Mouse (Mus musculus): ENCODE measurements around the gene Myo1g. TPM values are rescaled to one million over a fixed set of nuclear protein-coding genes. Genes with fewer than 3 reads are reported as not detected.

The Myo1g gene
- polyA plus RNA-seq, 1 experiment from 2014 or later, result 1.2 TPM

GRCm38 (mm10) chr11:6486916-6487315 is 33.8 kb downstream of the Myo1g start:
- no peak for ATAC-seq (replicated peaks; ENCODE audit: insufficient number of reproducible peaks, insufficient read depth, low FRiP score, low read depth)
- Histone ChIP-seq H3K4me2 (no peak overlapping the region), H3K9ac (no peak overlapping the region), H3K36me3 (no peaks in the 10 kb centered on the region), H3K27ac (no peak overlapping the region), H3K4me3 (no peak overlapping the region), H3K4me1 (replicated peaks) (0 out of 2 replicates have a peak, but pooled peaks cover 8% of the 10 kb centered on the region), H3K9me3 (replicated peaks) (no peaks in the 10 kb centered on the region), H3K27me3 (no peaks in the 10 kb centered on the region)
- 70% methylated on average over 6 of the region's 6 CpGs for WGBS

GRCm38 (mm10) chr11:6484244-6484959 is 36.4 kb downstream of the Myo1g start:
- WGBS, result 49% methylated on average over 3 of the region's 3 CpGs
- H3K9ac ChIP-seq, result no peak overlapping the region
- H3K36me3 ChIP-seq, result no peaks in the 10 kb centered on the region
- ATAC-seq (replicated peaks; ENCODE audit: insufficient number of reproducible peaks, insufficient read depth, low FRiP score, low read depth), result no peak
- no peak overlapping the region for H3K4me2 ChIP-seq
- 0 out of 2 replicates have a peak, but pooled peaks cover 6% of the 10 kb centered on the region for H3K4me1 ChIP-seq (replicated peaks)
- H3K27ac ChIP-seq, result 0 out of 2 replicates have a peak overlapping the region, but pooled peaks have one; percentile 37
- no peak overlapping the region for H3K4me3 ChIP-seq
- H3K9me3 ChIP-seq (replicated peaks), result no peaks in the 10 kb centered on the region
- no peaks in the 10 kb centered on the region for H3K27me3 ChIP-seq

DNA sequence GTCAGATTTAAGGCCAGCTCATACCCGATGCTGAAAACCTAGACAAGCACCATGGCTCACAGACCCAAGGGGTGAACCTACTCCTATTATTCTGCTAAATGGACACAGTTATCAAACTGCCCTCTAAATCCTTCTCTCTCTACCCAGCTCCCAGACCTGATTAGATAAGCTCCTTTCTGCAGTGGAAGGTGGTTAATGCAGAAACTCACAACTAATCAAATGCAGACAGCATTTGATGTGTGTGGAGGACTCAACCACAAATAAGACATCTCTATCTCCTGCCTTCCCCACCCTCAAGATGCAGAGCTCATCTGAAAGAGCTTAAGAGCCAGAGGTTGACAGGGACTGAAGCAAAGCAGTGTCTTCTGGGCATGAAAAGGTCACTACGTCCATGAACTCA is 37.7 kb downstream of the Myo1g start:
- no peak for ATAC-seq (replicated peaks; ENCODE audit: insufficient number of reproducible peaks, insufficient read depth, low FRiP score, low read depth)
- no peaks in the 10 kb centered on the region for H3K27me3 ChIP-seq
- no peak overlapping the region for H3K4me3 ChIP-seq
- no peak overlapping the region for H3K9ac ChIP-seq
- 0 out of 2 replicates have a peak, but pooled peaks cover 6% of the 10 kb centered on the region for H3K4me1 ChIP-seq (replicated peaks)
- no peak overlapping the region for H3K27ac ChIP-seq
- 52% methylated on average over 2 of the region's 2 CpGs for WGBS
- H3K36me3 ChIP-seq, result no peaks in the 10 kb centered on the region
- no peaks in the 10 kb centered on the region for H3K9me3 ChIP-seq (replicated peaks)
- H3K4me2 ChIP-seq, result no peak overlapping the region

GRCm38 (mm10) chr11:6481669-6482185 is 39.0 kb downstream of the Myo1g start:
- H3K27ac ChIP-seq, result no peak overlapping the region
- no peak for ATAC-seq (replicated peaks; ENCODE audit: insufficient number of reproducible peaks, insufficient read depth, low FRiP score, low read depth)
- H3K9ac ChIP-seq, result no peak overlapping the region
- no peak overlapping the region for H3K4me2 ChIP-seq
- H3K36me3 ChIP-seq, result no peaks in the 10 kb centered on the region
- H3K4me3 ChIP-seq, result no peak overlapping the region
- 56% methylated on average over 6 of the region's 6 CpGs for WGBS
- no peaks in the 10 kb centered on the region for H3K9me3 ChIP-seq (replicated peaks)
- H3K4me1 ChIP-seq (replicated peaks), result no peaks in the 10 kb centered on the region
- no peaks in the 10 kb centered on the region for H3K27me3 ChIP-seq

- Histone ChIP-seq H3K27me3 (no peaks in the 10 kb centered on the region), H3K36me3 (no peaks in the 10 kb centered on the region), H3K27ac (no peak overlapping the region), H3K9ac (no peak overlapping the region), H3K9me3 (replicated peaks) (no peaks in the 10 kb centered on the region), H3K4me1 (replicated peaks) (no peaks in the 10 kb centered on the region), H3K4me3 (no peak overlapping the region), H3K4me2 (no peak overlapping the region)
- 74% methylated on average over 13 of the region's 13 CpGs for WGBS
- no peak for ATAC-seq (replicated peaks; ENCODE audit: insufficient number of reproducible peaks, insufficient read depth, low FRiP score, low read depth)
Observed at GRCm38 (mm10) chr11:6480681-6481405, 39.9 kb downstream of the Myo1g start.

- Histone ChIP-seq H3K4me2 (no peak overlapping the region), H3K9me3 (replicated peaks) (no peaks in the 10 kb centered on the region), H3K27ac (no peak overlapping the region), H3K9ac (no peak overlapping the region), H3K4me3 (no peak overlapping the region), H3K4me1 (replicated peaks) (no peaks in the 10 kb centered on the region), H3K36me3 (no peaks in the 10 kb centered on the region), H3K27me3 (no peaks in the 10 kb centered on the region)
- no peak for ATAC-seq (replicated peaks; ENCODE audit: insufficient number of reproducible peaks, insufficient read depth, low FRiP score, low read depth)
- WGBS, result 65% methylated on average over 7 of the region's 7 CpGs
Observed at GRCm38 (mm10) chr11:6480191-6480590, 40.6 kb downstream of the Myo1g start.

- Histone ChIP-seq H3K4me1 (replicated peaks) (peaks cover 2% of the 10 kb centered on the region; the same call in 1 of the 2 replicates), H3K4me2 (no peak overlapping the region), H3K27ac (no peak overlapping the region), H3K27me3 (no peaks in the 10 kb centered on the region), H3K9ac (no peak overlapping the region), H3K4me3 (no peak overlapping the region), H3K9me3 (replicated peaks) (no peaks in the 10 kb centered on the region), H3K36me3 (no peaks in the 10 kb centered on the region; the same call in 1 of the 2 replicates)
- ATAC-seq (replicated peaks; ENCODE audit: insufficient number of reproducible peaks, insufficient read depth, low FRiP score, low read depth), result no peak
- 60% methylated on average over 2 of the region's 2 CpGs for WGBS
Observed at GRCm38 (mm10) chr11:6479231-6479630, 41.5 kb downstream of the Myo1g start.

GRCm38 (mm10) chr11:6477350-6477749 is 43.4 kb downstream of the Myo1g start:
- Histone ChIP-seq H3K36me3 (no peaks in the 10 kb centered on the region; the same call in 1 of the 2 replicates), H3K27ac (no peak overlapping the region), H3K4me3 (no peak overlapping the region), H3K27me3 (no peaks in the 10 kb centered on the region), H3K4me1 (replicated peaks) (peaks cover 12% of the 10 kb centered on the region), H3K9ac (no peak overlapping the region), H3K9me3 (replicated peaks) (no peaks in the 10 kb centered on the region), H3K4me2 (no peak overlapping the region)
- WGBS, result 81% methylated on average over 1 of the region's 1 CpGs
- no peak for ATAC-seq (replicated peaks; ENCODE audit: insufficient number of reproducible peaks, insufficient read depth, low FRiP score, low read depth)

DNA sequence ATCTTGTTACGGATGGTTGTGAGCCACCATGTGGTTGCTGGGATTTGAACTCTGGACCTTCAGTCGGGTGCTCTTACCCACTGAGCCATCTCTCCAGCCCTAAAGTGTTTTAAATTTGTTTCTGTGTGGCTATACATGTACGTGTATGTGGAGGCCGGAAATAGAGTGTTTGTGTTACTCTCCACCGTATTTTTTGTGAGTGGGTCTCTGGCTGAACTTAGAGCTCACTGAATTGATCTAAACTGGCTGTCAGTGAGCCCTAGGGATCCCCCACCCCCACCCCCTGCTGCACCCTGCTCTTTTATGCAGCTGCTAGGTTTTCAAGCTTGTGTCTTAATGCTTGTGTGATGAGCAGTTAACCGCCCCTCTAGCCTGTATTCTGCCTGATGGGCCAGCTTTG is 43.9 kb downstream of the Myo1g start:
- Histone ChIP-seq H3K27ac (no peak overlapping the region), H3K36me3 (no peaks in the 10 kb centered on the region; the same call in 1 of the 2 replicates), H3K9me3 (replicated peaks) (no peaks in the 10 kb centered on the region), H3K27me3 (no peaks in the 10 kb centered on the region), H3K4me2 (no peak overlapping the region), H3K4me1 (replicated peaks) (peaks cover 12% of the 10 kb centered on the region), H3K4me3 (no peak overlapping the region), H3K9ac (no peak overlapping the region)
- no peak for ATAC-seq (replicated peaks; ENCODE audit: insufficient number of reproducible peaks, insufficient read depth, low FRiP score, low read depth)
- 72% methylated on average over 6 of the region's 6 CpGs for WGBS

DNA sequence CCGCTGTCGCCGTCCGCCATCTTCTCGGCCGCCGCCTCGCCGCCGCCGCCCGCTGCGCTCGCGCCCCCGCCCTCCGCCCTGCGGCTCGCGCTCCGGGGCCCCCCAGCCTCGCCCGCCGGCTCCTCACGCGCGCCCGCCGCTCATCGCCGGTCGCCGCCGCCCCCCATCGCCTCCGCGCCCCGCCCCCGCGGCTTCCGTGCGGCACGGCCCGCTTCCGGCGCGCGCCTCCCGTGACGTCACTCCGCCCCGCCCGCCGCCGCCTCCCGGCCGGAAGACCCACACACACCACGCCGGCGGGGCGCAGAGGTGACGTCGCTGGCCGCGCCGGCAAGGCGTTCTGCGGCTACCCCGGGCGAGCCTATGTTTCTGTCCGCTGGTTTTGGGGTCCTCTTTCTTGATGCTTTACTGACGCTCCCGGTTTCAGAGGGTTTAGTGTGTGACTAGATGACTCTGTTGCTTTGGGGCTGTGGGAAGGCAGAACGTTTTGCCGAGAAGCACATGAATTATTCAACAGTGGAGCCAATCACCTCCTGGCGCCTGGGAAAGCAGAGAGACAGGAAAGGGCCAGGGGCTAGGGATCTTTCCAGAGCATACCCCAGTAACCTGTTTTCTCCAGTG is 44.8 kb downstream of the Myo1g start, which contains the start of gene Purb:
TSS of gene Purb (minus strand) at position 51 of the 618 bp plus-strand sequence.
- peak; percentile 93 for ATAC-seq (replicated peaks; ENCODE audit: insufficient number of reproducible peaks, insufficient read depth, low FRiP score, low read depth)
- peaks cover 18% of the 10 kb centered on the region for H3K4me1 ChIP-seq (replicated peaks)
- H3K36me3 ChIP-seq, result no peaks in the 10 kb centered on the region; the same call in 1 of the 2 replicates
- H3K9ac ChIP-seq, result peak within 1 kb of the TSS; percentile 91
- under 1% methylated on average over 61 of the region's 76 CpGs for WGBS
- H3K9me3 ChIP-seq (replicated peaks), result no peaks in the 10 kb centered on the region
- peak within 1 kb of the TSS; percentile 89 for H3K4me3 ChIP-seq
- H3K4me2 ChIP-seq, result peak within 1 kb of the TSS; percentile 90
- peak within 1 kb of the TSS; percentile 98 for H3K27ac ChIP-seq
- H3K27me3 ChIP-seq, result no peaks in the 10 kb centered on the region

Data from heart, embryonic 15.5 days (tissue).